Mouse (Mus musculus) thymus, adult 2 months (tissue): ENCODE measurements around the gene Traf1. TPM values are rescaled to one million over a fixed set of nuclear protein-coding genes. Genes with fewer than 3 reads are reported as not detected.

Source experiments
- DNase-seq: peaks from one replicate; pipeline ENCODE4 v3.0.0; 2021
- H3K27ac ChIP-seq: fragments of 200-500 bp; 2 replicates; pipeline ENCODE4 v1.5.1; 2012; ENCODE audit warnings: low read length, control low read depth; ENCODE audit not compliant: control insufficient read depth, insufficient read depth
- H3K27me3 ChIP-seq: fragments of 200-500 bp; 2 replicates; pipeline ENCODE4 v1.6.1; 2012; ENCODE audit warnings: mild to moderate bottlenecking, low read length, moderate library complexity, mixed read lengths; ENCODE audit not compliant: control insufficient read depth, insufficient read depth
- H3K36me3 ChIP-seq: fragments of 200-500 bp; 2 replicates; pipeline ENCODE4 v1.6.1; 2012; ENCODE audit warnings: mild to moderate bottlenecking, low read length, moderate library complexity; ENCODE audit not compliant: control insufficient read depth, insufficient read depth
- H3K4me1 ChIP-seq: fragments of 200-500 bp; replicated peaks from 2 replicates; pipeline ENCODE4 v1.6.1; 2012; ENCODE audit warnings: low read length; ENCODE audit not compliant: control insufficient read depth, insufficient read depth
- H3K4me3 ChIP-seq: fragments of 200-500 bp; 2 replicates; pipeline ENCODE4 v1.5.1; 2012; ENCODE audit warnings: mild to moderate bottlenecking, low read length, control low read depth, moderate library complexity; ENCODE audit not compliant: control insufficient read depth, insufficient read depth
- CTCF ChIP-seq: fragments of 200-500 bp; IDR thresholded peaks from 2 replicates; pipeline ENCODE4 v1.5.1; 2012; ENCODE audit warnings: mild to moderate bottlenecking, control low read depth, low read length, moderate library complexity, borderline replicate concordance; ENCODE audit not compliant: control insufficient read depth, poor library complexity, insufficient read depth; ENCODE audit errors: extremely low read depth
- POLR2A ChIP-seq: fragments of 200-500 bp; IDR thresholded peaks from 2 replicates; pipeline ENCODE4 v1.6.1; 2012; ENCODE audit warnings: mild to moderate bottlenecking, low read length, control low read depth, moderate library complexity; ENCODE audit not compliant: control insufficient read depth, poor library complexity, insufficient read depth; ENCODE audit errors: extremely low read depth
- WGBS: fragments of 180-500 bp; shearing (Covaris S2); methylation state at CpG from one replicate; pipeline ENCODE4 v1.1.7; 2018; 5-methylcytosine and 5-hydroxymethylcytosine counted together
- polyA plus RNA-seq: library from polyadenylated mRNA; depleted of rRNA; stranded (reverse); fragments of >200 nt; gene quantifications from 2 replicates; pipeline ENCODE4 v1.2.3, GENCODE M21; 2012

Traf1 gene
- polyA plus RNA-seq, 1 experiment = 80.4 TPM

DNA sequence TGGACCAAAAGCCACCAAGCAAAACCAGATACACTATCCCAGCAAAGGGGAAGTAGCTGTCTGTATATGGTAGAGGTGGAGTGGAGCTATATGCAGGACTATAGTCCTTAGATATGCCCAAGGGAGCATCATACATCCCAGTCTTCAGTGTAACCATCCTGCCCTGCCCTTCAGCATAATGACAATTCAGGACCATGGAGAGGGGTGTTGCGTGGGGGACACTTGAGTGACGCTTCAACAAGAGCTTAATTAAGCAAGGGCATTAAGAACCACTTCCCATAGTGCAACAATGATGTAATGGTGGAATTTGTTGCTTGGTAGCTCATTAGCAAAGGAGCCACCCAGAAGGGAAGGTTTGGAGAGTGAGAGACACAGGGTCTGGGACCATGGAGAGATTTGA lies 12.9 kb downstream of the Traf1 start:
- Histone ChIP-seq H3K4me3 (no peak overlapping the region), H3K27ac (no peak overlapping the region), H3K27me3 (no peaks in the 10 kb centered on the region), H3K36me3 (no peaks in the 10 kb centered on the region), H3K4me1 (peaks cover 36% of the 10 kb centered on the region)
- DNase-seq = no peak
- TF ChIP-seq CTCF (no peak), POLR2A (no peak)
- 85% methylated on average over 2 of the region's 2 CpGs for WGBS

DNA sequence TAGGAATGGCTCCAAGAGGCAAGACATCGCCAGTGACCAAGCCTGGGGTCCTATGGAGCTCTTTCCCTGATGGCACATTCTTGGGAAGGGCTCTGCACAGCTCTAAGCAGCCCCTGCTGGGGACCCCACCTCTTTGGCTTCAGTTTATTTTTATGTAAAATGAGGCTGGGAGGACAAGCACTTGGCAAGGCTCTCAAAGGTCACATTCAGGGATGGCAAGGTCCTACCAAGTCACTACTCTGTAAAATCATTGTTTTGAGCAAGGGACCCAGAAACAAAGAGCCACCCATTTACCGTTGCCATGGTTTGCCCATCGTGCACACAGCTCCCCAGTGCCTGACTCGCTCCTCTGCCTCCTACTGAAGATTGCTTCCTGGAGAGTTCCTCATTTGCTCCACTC lies 15.5 kb downstream of the Traf1 start:
- TF ChIP-seq CTCF (no peak), POLR2A (no peak)
- H3K4me1 ChIP-seq = peaks cover 40% of the 10 kb centered on the region
- H3K27me3 ChIP-seq = no peaks in the 10 kb centered on the region
- 56% methylated on average over 4 of the region's 4 CpGs for WGBS
- H3K36me3 ChIP-seq = no peaks in the 10 kb centered on the region
- no peak overlapping the region for H3K4me3 ChIP-seq
- no peak for DNase-seq
- H3K27ac ChIP-seq = no peak overlapping the region

DNA sequence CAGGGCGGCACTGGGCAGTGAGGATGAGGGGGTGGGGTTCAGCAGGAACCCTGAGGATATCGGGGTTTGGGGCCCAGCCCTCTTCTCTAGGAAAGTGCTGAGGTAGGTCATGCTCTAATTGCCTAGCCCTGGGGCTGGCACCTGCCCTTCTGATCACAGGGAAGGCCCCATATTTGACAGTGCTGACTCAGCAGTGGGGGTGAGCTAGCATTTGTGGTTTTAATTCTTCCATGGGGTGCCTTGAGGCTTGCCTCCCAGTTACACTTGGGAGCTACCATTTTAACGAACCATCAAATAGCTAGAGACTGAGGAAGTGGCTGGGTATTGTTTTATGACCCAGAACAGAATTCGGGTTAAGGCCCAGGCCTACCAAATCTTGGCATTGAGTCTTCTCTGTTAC lies 16.0 kb downstream of the Traf1 start:
- no peak overlapping the region for H3K4me3 ChIP-seq
- H3K36me3 ChIP-seq = no peaks in the 10 kb centered on the region
- peaks cover 40% of the 10 kb centered on the region for H3K4me1 ChIP-seq
- H3K27me3 ChIP-seq = no peaks in the 10 kb centered on the region
- no peak for DNase-seq
- H3K27ac ChIP-seq = no peak overlapping the region
- no peak for TF ChIP-seq CTCF
- WGBS = 53% methylated on average over 4 of the region's 4 CpGs

DNA sequence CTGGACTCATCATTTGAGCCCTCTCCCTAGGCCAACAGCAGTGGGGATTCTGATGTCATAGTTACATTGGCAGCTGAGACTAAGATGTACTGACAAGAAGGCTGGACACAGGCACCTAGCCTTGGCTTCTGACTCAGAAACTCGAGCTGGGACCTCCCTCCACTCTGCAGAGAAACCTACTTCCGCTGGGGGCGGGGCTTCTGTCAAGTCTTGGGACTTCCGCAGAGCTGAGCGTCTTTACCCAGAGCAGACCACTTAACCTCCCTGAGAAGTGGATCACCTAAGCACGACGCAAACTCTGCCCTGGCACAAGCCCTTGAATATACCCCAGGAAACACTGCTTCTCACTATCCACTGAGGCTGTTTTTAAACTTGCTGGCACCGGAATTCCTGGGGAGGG lies 16.8 kb downstream of the Traf1 start:
- Histone ChIP-seq H3K4me1 (peaks cover 43% of the 10 kb centered on the region), H3K4me3 (no peak overlapping the region), H3K27me3 (no peaks in the 10 kb centered on the region), H3K36me3 (no peaks in the 10 kb centered on the region), H3K27ac (peak overlapping the region; percentile 61; the same call in 1 of the 2 replicates)
- no peak for TF ChIP-seq CTCF
- TF ChIP-seq POLR2A = no peak
- peak; percentile 93 for DNase-seq
- WGBS = 7% methylated on average over 8 of the region's 8 CpGs

DNA sequence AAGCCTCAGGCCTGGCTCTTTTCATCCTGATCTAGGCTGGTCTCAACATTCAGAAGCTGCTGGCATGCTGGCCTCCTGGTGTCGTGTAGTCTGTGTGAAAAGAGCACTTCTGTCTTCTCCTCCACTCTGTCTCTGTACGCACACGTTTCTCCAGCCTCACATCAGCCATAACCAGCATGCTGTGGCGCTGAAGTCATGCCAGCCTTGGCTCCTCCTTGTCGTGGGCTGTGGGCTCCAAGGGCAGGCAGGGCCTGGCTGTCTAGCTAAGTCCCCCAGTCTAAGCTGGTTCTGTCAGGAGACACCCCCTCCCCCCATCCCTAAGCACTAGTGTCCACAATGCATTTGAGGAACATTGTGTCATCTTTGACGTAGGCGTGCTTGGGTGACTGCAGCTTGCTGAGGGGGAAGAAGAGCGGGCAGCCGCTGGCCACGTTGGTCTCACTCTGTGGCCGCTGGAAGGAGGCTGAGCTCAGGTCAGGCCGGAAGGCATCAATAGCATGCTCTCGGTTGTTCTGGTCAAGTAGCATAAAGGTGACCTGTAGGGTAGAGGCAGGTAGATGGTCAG lies 17.9 kb downstream of the Traf1 start:
- H3K4me3 ChIP-seq = no peak overlapping the region
- WGBS = 86% methylated on average over 13 of the region's 13 CpGs
- H3K4me1 ChIP-seq = peaks cover 48% of the 10 kb centered on the region
- TF ChIP-seq CTCF (no peak), POLR2A (no peak)
- DNase-seq = no peak
- no peak overlapping the region for H3K27ac ChIP-seq
- H3K36me3 ChIP-seq = no peaks in the 10 kb centered on the region
- H3K27me3 ChIP-seq = no peaks in the 10 kb centered on the region

DNA sequence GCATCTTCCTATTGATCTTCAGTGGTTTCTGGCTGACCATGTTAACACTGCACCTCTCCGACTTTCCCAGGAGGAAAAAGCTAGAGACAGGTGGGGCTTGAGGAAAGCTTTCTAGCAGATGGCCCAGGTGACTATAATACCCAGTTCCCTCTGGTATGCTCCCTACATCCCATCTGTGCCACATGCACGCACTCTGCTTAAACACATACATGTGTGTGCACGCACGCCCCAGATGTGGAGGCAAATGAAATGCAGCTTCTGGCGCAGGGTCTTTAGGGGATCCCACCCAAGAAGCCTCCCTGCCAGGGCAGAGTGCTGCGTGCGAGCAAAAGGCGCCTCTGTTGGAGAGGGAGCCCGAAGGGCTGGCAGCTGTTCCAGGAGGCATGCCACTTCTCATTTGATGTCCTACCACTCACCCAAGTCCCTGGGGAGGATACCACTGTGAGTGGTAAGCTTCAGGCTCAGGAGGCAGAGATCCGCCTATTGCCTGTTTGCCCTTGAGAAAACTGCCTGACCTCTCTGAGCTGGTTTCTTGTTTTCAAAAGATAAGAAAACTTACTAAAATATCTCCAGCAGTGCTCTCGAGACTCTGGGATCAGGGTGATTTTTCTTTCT lies 20.4 kb downstream of the Traf1 start:
- Histone ChIP-seq H3K36me3 (no peaks in the 10 kb centered on the region), H3K27ac (no peak overlapping the region), H3K27me3 (no peaks in the 10 kb centered on the region), H3K4me1 (peaks cover 68% of the 10 kb centered on the region), H3K4me3 (no peak overlapping the region)
- no peak for TF ChIP-seq CTCF
- no peak for TF ChIP-seq POLR2A
- 94% methylated on average over 11 of the region's 11 CpGs for WGBS
- DNase-seq = no peak

- WGBS = 91% methylated on average over 5 of the region's 5 CpGs
- Histone ChIP-seq H3K4me1 (peaks cover 60% of the 10 kb centered on the region), H3K27me3 (no peaks in the 10 kb centered on the region), H3K27ac (no peak overlapping the region), H3K4me3 (no peak overlapping the region), H3K36me3 (no peaks in the 10 kb centered on the region)
- TF ChIP-seq POLR2A = no peak
- TF ChIP-seq CTCF = no peak
- no peak for DNase-seq
Measured at GRCm38 (mm10) chr2:34940246-34940645, 21.3 kb downstream of the Traf1 start.
